Mouse (Mus musculus) C2C12 (cell line): Measurements from ENCODE around the gene Zscan5b.

ENCODE experiments used
- CTCF ChIP-seq: IDR thresholded peaks from one replicate; pipeline ENCODE4 v1.5.1; 2011; ENCODE audit not compliant: control insufficient read depth, insufficient read depth, insufficient read length
- FOSL1 ChIP-seq: IDR thresholded peaks from one replicate; pipeline ENCODE4 v1.8.0; 2011; ENCODE audit warnings: mild to moderate bottlenecking, low read length; ENCODE audit not compliant: poor library complexity, insufficient read depth, severe bottlenecking
- MAX ChIP-seq: IDR thresholded peaks from one replicate; pipeline ENCODE4 v1.6.1; 2011; ENCODE audit warnings: mild to moderate bottlenecking, control low read depth
- MYOG ChIP-seq: IDR thresholded peaks from one replicate; pipeline ENCODE4 v1.6.1; 2011; ENCODE audit not compliant: control insufficient read depth, insufficient read length; ENCODE audit errors: extremely low read depth
- USF1 ChIP-seq: IDR thresholded peaks from one replicate; pipeline ENCODE4 v1.6.1; 2011; ENCODE audit warnings: low read depth, mild to moderate bottlenecking, control low read depth, moderate library complexity

GRCm38 (mm10) chr7:6182882-6183281 is 39.2 kb upstream of the Zscan5b start:
- TF ChIP-seq CTCF (no peak), MAX (no peak), FOSL1 (no peak), MYOG (no peak), USF1 (no peak)
